Mouse (Mus musculus) bone marrow macrophage, adult 2 months (primary cell): ENCODE results near the gene Agap3.

ENCODE experiments used
- CTCF ChIP-seq: IDR thresholded peaks from 2 replicates; pipeline ENCODE4 v1.5.1; 2012; ENCODE audit warnings: low read depth, mild to moderate bottlenecking, low read length, moderate library complexity
- POLR2A ChIP-seq: IDR thresholded peaks from 2 replicates; pipeline ENCODE4 v1.6.1; 2012; ENCODE audit warnings: mild to moderate bottlenecking, low read depth, low read length, borderline replicate concordance

GRCm38 (mm10) chr5:24499113-24499512 lies 47.1 kb downstream of the Agap3 start:
- TF ChIP-seq POLR2A = no peak
- TF ChIP-seq CTCF = no peak
